Comparison of ENCODE assay signal across 34 mouse cellular contexts in genomic region chr7:127688935-127689334, GRCm38 (mm10). TPM values are rescaled to one million over a fixed set of nuclear protein-coding genes. Genes with fewer than 3 reads are reported as not detected.
DNase-seq lines count a peak whose midpoint lies in the region; ATAC-seq and TF ChIP-seq lines count a peak whose summit lies in the region.
"Had no signal": no experiment of that assay in that cellular context is flagged by ENCODE, and none has a peak within 500 bp of the region (broad histone marks: within the 10 kb centered on the region; RNA-seq: fewer than 3 reads in every experiment).

No protein-coding gene starts in this region.

- no peak for ATAC-seq in heart, postnatal 0 days (ENCODE audit: insufficient read depth, low read depth)
- ATAC-seq: CD4-positive, CD25-positive, alpha-beta regulatory T cell, adult 4 months; forebrain, embryonic 13.5 days; forebrain, embryonic 16.5 days; hindbrain, postnatal 0 days; inflammation-experienced regulatory T-cells, adult 6 months; intestine, embryonic 16.5 days had no signal

- no peak overlapping the region for H3K4me3 ChIP-seq in gastrocnemius, adult 2 months
- no peak overlapping the region for H3K4me3 ChIP-seq in heart, postnatal 0 days (ENCODE audit: low read depth, low read length)
- H3K4me3 ChIP-seq: embryonic facial prominence, embryonic 10.5 days; embryonic facial prominence, embryonic 13.5 days; erythroblast, embryonic 14.5 days; forebrain, embryonic 10.5 days; forebrain, embryonic 13.5 days; heart, embryonic 13.5 days had no signal

- H3K27me3 ChIP-seq in heart, postnatal 0 days (ENCODE audit: control insufficient read depth, insufficient read depth, low read length) = no peaks in the 10 kb centered on the region
- H3K27me3 ChIP-seq: embryonic facial prominence, embryonic 13.5 days; forebrain, embryonic 13.5 days; heart, embryonic 13.5 days had no signal

- H3K9me3 ChIP-seq in heart, postnatal 0 days (replicated peaks; ENCODE audit: control insufficient read depth, low read length) = no peaks in the 10 kb centered on the region
- H3K9me3 ChIP-seq: embryonic facial prominence, embryonic 10.5 days; embryonic facial prominence, embryonic 13.5 days; forebrain, embryonic 10.5 days; forebrain, embryonic 13.5 days; heart, embryonic 13.5 days had no signal

- no peak overlapping the region for H3K4me2 ChIP-seq in heart, postnatal 0 days (ENCODE audit: low read depth, low read length)
- H3K4me2 ChIP-seq: embryonic facial prominence, embryonic 13.5 days; forebrain, embryonic 13.5 days; heart, embryonic 13.5 days; hindbrain, embryonic 14.5 days had no signal

- no peak for TF ChIP-seq EP300 in heart, postnatal 0 days (IDR thresholded peaks at IDR 0.05; ENCODE audit: low read depth)

- 73% methylated on average over 7 of the region's 7 CpGs for WGBS in heart, postnatal 0 days

- intact Hi-C loops in gastrocnemius, adult 2 months (cut with DNase I) = no loop called here
- intact Hi-C loops in gastrocnemius, postnatal 14 days (cut with DNase I; ENCODE audit: low total_unique reads) = no loop called here
- intact Hi-C loops in heart, postnatal 10 days (cut with DNase I) = no loop called here

- DNase-seq in gastrocnemius, adult 2 months = no peak
- no peak for DNase-seq in gastrocnemius, postnatal 14 days
- DNase-seq in heart, postnatal 0 days (ENCODE audit: low spot score) = peak; percentile 35
- DNase-seq in heart, postnatal 10 days = no peak
- peak; percentile 48 for DNase-seq in brain, adult 2 months (ENCODE audit: low read depth, low spot score)
- DNase-seq in fibroblast of lung, adult 2 months (ENCODE audit: low read depth) = peak; percentile 20
- no peak for DNase-seq in spleen, postnatal 36 days (ENCODE audit: low spot score in 2 of 2)
- DNase-seq: cerebellum, adult 11-12 months; cerebellum, adult 8-10 months; cerebellum, postnatal 10 days; cerebellum, postnatal 36 days; embryo, embryonic 11 days; gastrocnemius, postnatal 36 days; kidney, adult 18-20 months had no signal

- H3K36me3 ChIP-seq in heart, postnatal 0 days (replicated peaks; ENCODE audit: control insufficient read depth, insufficient read depth, low read length) = no peaks in the 10 kb centered on the region

- TF ChIP-seq CTCF in gastrocnemius, adult 2 months (IDR thresholded peaks at IDR 0.05) = no peak
- TF ChIP-seq CTCF in heart, postnatal 0 days (IDR thresholded peaks at IDR 0.05; ENCODE audit: low read depth) = no peak

- H3K9ac ChIP-seq in heart, postnatal 0 days (replicated peaks; ENCODE audit: low read depth, low read length) = no peak overlapping the region
- H3K9ac ChIP-seq: embryonic facial prominence, embryonic 13.5 days; forebrain, embryonic 13.5 days; hindbrain, embryonic 14.5 days had no signal

- H3K4me1 ChIP-seq in heart, postnatal 0 days (ENCODE audit: control insufficient read depth, insufficient read depth) = peaks cover 7% of the 10 kb centered on the region; the same call in 1 of the 2 replicates

- peak overlapping the region; percentile 63; the same call in 1 of the 2 replicates for H3K27ac ChIP-seq in gastrocnemius, adult 2 months
- H3K27ac ChIP-seq in heart, postnatal 0 days (ENCODE audit: low read depth) = no peak overlapping the region
- H3K27ac ChIP-seq: embryonic facial prominence, embryonic 10.5 days; embryonic facial prominence, embryonic 13.5 days; forebrain, embryonic 10.5 days; forebrain, embryonic 13.5 days; hindbrain, embryonic 14.5 days; hindbrain, postnatal 0 days had no signal

RNA-seq across cellular contexts. Expression of gene Bcl7c, which starts 19.8 kb away (rescaled TPM):
- total RNA-seq in gastrocnemius, adult 2 months (2021) = 10 to 100 TPM; 26.7 to 32.9 TPM
- 10 to 100 TPM; 44.8 to 65.7 TPM for total RNA-seq in gastrocnemius, postnatal 14 days (2021)
- 19.3 and 32.4 TPM in 2 replicates for total RNA-seq in heart, postnatal 0 days (2014; rRNA removed; ENCODE audit: low replicate concordance)
- polyA plus RNA-seq in heart, postnatal 0 days (2015; fragmentation: Nextera tagmentation; extraction: Ambion mirVana) = 25.6 and 27.6 TPM in 2 replicates
- 10 to 100 TPM; 60.5 to 62.9 TPM for total RNA-seq in heart, postnatal 10 days (2021)

RNA-seq across cellular contexts. Expression of gene Ctf1, which starts 23.6 kb away (rescaled TPM):
- 10 to 100 TPM; 16.8 to 18.1 TPM for total RNA-seq in gastrocnemius, adult 2 months (2021)
- 10 to 100 TPM; 12.1 to 14.6 TPM for total RNA-seq in gastrocnemius, postnatal 14 days (2021)
- 9.3 and 11.1 TPM in 2 replicates for total RNA-seq in heart, postnatal 0 days (2014; rRNA removed; ENCODE audit: low replicate concordance)
- 2.6 and 3.1 TPM in 2 replicates for polyA plus RNA-seq in heart, postnatal 0 days (2015; fragmentation: Nextera tagmentation; extraction: Ambion mirVana)
- total RNA-seq in heart, postnatal 10 days (2021) = 1 to 10 TPM; 4.6 to 7.5 TPM
- polyA plus RNA-seq: CD4-positive, CD25-positive, alpha-beta regulatory T cell, adult 4 months; inflammation-experienced regulatory T-cells, adult 6 months had no signal

RNA-seq across cellular contexts. Expression of gene Ctf2, which starts 43.0 kb away (rescaled TPM):
- not detected for total RNA-seq in gastrocnemius, adult 2 months (2021)
- not detected for total RNA-seq in gastrocnemius, postnatal 14 days (2021)
- not detected in 2 replicates for total RNA-seq in heart, postnatal 0 days (2014; rRNA removed; ENCODE audit: low replicate concordance)
- not detected in 2 replicates for polyA plus RNA-seq in heart, postnatal 0 days (2015; fragmentation: Nextera tagmentation; extraction: Ambion mirVana)
- not detected for total RNA-seq in heart, postnatal 10 days (2021)
- total RNA-seq: adrenal gland, adult 2 months; adrenal gland, postnatal 14 days; adrenal gland, postnatal 4 days; gastrocnemius, adult 8-10 months; gastrocnemius, postnatal 36 days; heart, postnatal 4 days; hindbrain, postnatal 0 days had no signal
- polyA plus RNA-seq: adrenal gland, adult 2 months; brain, embryonic 14.5 days; CD4-positive, CD25-positive, alpha-beta regulatory T cell, adult 4 months; cortical plate, adult 2 months; frontal cortex, adult 2 months; heart, embryonic 13.5 days; hindbrain, postnatal 0 days; inflammation-experienced regulatory T-cells, adult 6 months had no signal

RNA-seq across cellular contexts. Expression of gene Fbxl19, which starts 55.4 kb away (rescaled TPM):
- 1 to 10 TPM; 1.2 to 2.0 TPM for total RNA-seq in gastrocnemius, adult 2 months (2021)
- 1 to 10 TPM; 2.4 to 3.1 TPM for total RNA-seq in gastrocnemius, postnatal 14 days (2021)
- total RNA-seq in heart, postnatal 0 days (2014; rRNA removed; ENCODE audit: low replicate concordance) = 8.9 and 21.6 TPM in 2 replicates
- 0.42 and 0.56 TPM in 2 replicates for polyA plus RNA-seq in heart, postnatal 0 days (2015; fragmentation: Nextera tagmentation; extraction: Ambion mirVana)
- 1 to 10 TPM; 5.6 to 6.2 TPM for total RNA-seq in heart, postnatal 10 days (2021)

Comparison
In these comparisons a context has a peak if more than half of its experiments do, and no peak if none do; other contexts are left out.
1. DNase-seq: peak in heart, postnatal 0 days (single experiment), brain, adult 2 months (single experiment) and fibroblast of lung, adult 2 months (single experiment); none in gastrocnemius, adult 2 months (single experiment), gastrocnemius, postnatal 14 days (single experiment), heart, postnatal 10 days (0 of 2) and spleen, postnatal 36 days (0 of 2).